Mouse (Mus musculus) hindbrain, embryonic 13.5 days (tissue): ENCODE measurements at regions not wholly inside any gene's neighbourhood (a gene's known extent, or its start where the extent isn't known, plus 50 kb on each side); places are given as distances from the start of the nearest gene placed in this dataset.

Experiments used
- ATAC-seq: fragments of 200-750 bp; cut with Nextera tagmentation; 2 replicates; pipeline ENCODE4 v1.8.0; 2017; ENCODE audit warnings: moderate TSS enrichment; ENCODE audit not compliant: low FRiP score
- H3K27ac ChIP-seq: fragments of 300-500 bp; sonication (generic); 2 replicates; pipeline ENCODE4 v1.5.1; 2015; ENCODE audit warnings: inconsistent platforms, mild to moderate bottlenecking, moderate library complexity
- H3K27me3 ChIP-seq: fragments of 300-500 bp; sonication (generic); 2 replicates; pipeline ENCODE4 v1.6.1; 2015; ENCODE audit warnings: mild to moderate bottlenecking, inconsistent platforms
- H3K36me3 ChIP-seq: fragments of 300-500 bp; sonication (generic); 2 replicates; pipeline ENCODE4 v1.6.1; 2015; ENCODE audit warnings: mild to moderate bottlenecking, inconsistent platforms
- H3K4me1 ChIP-seq: fragments of 300-500 bp; sonication (generic); replicated peaks from 2 replicates; pipeline ENCODE4 v1.6.1; 2015; ENCODE audit warnings: inconsistent platforms
- H3K4me2 ChIP-seq: fragments of 300-500 bp; sonication (generic); 2 replicates; pipeline ENCODE4 v1.6.1; 2015; ENCODE audit warnings: inconsistent platforms, mild to moderate bottlenecking, moderate library complexity
- H3K4me3 ChIP-seq: fragments of 300-500 bp; sonication (generic); 2 replicates; pipeline ENCODE4 v1.5.1; 2015; ENCODE audit warnings: mild to moderate bottlenecking, inconsistent platforms
- H3K9ac ChIP-seq: fragments of 300-500 bp; sonication (generic); 2 replicates; pipeline ENCODE4 v1.6.1; 2015; ENCODE audit warnings: mild to moderate bottlenecking, inconsistent platforms
- H3K9me3 ChIP-seq: fragments of 300-500 bp; sonication (generic); 2 replicates; pipeline ENCODE4 v1.6.1; 2016; ENCODE audit warnings: inconsistent platforms
- WGBS: fragments of 180-500 bp; shearing (Covaris S2); methylation state at CpG from one replicate; pipeline ENCODE4 v1.1.7; 2015; 5-methylcytosine and 5-hydroxymethylcytosine counted together

DNA sequence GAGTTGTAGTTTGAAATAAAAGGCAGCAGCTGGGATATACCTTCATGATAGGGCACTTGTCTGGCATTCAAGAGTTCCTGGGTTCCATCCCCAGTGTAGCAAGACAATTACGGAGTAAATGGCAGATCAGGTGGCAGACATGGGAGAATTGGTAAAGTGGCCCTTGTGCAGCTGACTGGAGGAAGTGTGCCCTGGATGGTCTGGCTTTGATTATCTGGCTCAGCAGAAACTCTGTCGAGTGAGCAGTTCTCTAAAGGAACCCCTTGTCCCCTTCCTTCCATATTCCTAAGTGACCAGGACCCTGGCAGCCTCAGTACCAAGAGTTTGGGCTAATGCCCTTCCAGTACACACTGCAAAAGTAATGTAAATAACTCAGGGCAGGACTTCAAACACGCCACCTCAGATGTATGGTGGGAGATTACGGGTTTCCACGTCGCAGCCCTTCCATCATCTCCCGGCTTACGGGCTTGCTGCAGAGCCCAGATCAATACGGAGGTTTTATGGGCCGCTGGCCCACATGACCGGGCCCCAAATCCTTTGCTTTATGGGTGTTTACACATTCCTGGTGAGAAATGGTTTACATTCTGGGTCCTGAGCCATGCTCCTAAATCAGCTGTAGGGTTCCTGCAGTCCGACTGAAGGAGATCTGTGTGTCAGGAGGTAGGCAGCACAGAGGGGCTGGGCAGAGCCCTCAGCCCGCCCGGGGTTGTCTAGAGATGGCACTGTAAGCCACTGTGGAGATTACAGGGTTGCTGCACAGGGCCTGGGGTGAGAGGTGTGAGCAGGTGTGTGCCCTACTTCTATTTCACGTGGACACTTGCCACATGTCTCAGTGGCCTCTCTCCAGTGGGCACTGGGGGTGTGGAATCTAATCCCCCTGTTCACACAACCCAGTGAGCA is 50.4 kb upstream of the Hand1 start:
- H3K4me2 ChIP-seq: no peak overlapping the region
- H3K27me3 ChIP-seq: peaks cover 12% of the 10 kb centered on the region; the same call in 1 of the 2 replicates
- no peak overlapping the region for H3K27ac ChIP-seq
- peaks cover 9% of the 10 kb centered on the region; the same call in 1 of the 2 replicates for H3K4me1 ChIP-seq
- H3K4me3 ChIP-seq: no peak overlapping the region
- no peaks in the 10 kb centered on the region for H3K36me3 ChIP-seq
- H3K9me3 ChIP-seq: no peaks in the 10 kb centered on the region
- WGBS: 80% methylated on average over 15 of the region's 15 CpGs
- no peak overlapping the region for H3K9ac ChIP-seq
- no peak for ATAC-seq
